Mouse (Mus musculus) frontal cortex, postnatal 10 days (tissue): ENCODE results near the gene Chat.
"Not testable (repeated sequence)": the region's sequence is repeated elsewhere in the genome, so short reads cannot be mapped to it uniquely, and the experiment has no call there.

Experiments used
- DNase-seq, 2 experiments: peaks; one replicate each; pipeline ENCODE4 v3.0.0; 2022; ENCODE audit warnings: low spot score in 2 of 2, mixed read lengths in 1 of 2

Chat gene

GRCm38 (mm10) chr14:32463211-32464040, 2.4 kb downstream of the Chat start:
- DNase-seq: no peak

GRCm38 (mm10) chr14:32452552-32452951, 13.2 kb downstream of the Chat start:
- no peak for DNase-seq

- DNase-seq: no peak
Measured at GRCm38 (mm10) chr14:32446989-32447388, 18.8 kb downstream of the Chat start.

GRCm38 (mm10) chr14:32443446-32443845, 22.3 kb downstream of the Chat start:
- no peak for DNase-seq

GRCm38 (mm10) chr14:32439744-32440143, 26.0 kb downstream of the Chat start:
- DNase-seq: no peak

GRCm38 (mm10) chr14:32439316-32439715, 26.5 kb downstream of the Chat start:
- DNase-seq: no peak

GRCm38 (mm10) chr14:32437352-32437793, 28.4 kb downstream of the Chat start:
- DNase-seq: no peak

- no peak for DNase-seq
Measured at GRCm38 (mm10) chr14:32429030-32429602, 36.7 kb downstream of the Chat start.

- no peak for DNase-seq
Measured at GRCm38 (mm10) chr14:32423946-32424345, 41.8 kb downstream of the Chat start.

GRCm38 (mm10) chr14:32418747-32419146, 47.0 kb downstream of the Chat start:
- no peak for DNase-seq

- no peak for DNase-seq
Measured at GRCm38 (mm10) chr14:32412075-32412474, 53.7 kb downstream of the Chat start.

- DNase-seq: no peak
Measured at GRCm38 (mm10) chr14:32410084-32410483, 55.7 kb downstream of the Chat start.

GRCm38 (mm10) chr14:32405399-32405798, 60.4 kb downstream of the Chat start:
- not testable (repeated sequence) for DNase-seq

- no peak for DNase-seq
Measured at GRCm38 (mm10) chr14:32388196-32388595, 77.6 kb downstream of the Chat start, which contains the start of gene 1700024G13Rik. Gene 1700024G13Rik (minus strand): TSS chr14:32388391.

- DNase-seq: no peak
Measured at GRCm38 (mm10) chr14:32381619-32382018, 84.2 kb downstream of the Chat start.

- DNase-seq: no peak
Measured at GRCm38 (mm10) chr14:32381066-32381465, 84.7 kb downstream of the Chat start.

- no peak for DNase-seq
Measured at GRCm38 (mm10) chr14:32380099-32380480, 85.7 kb downstream of the Chat start.

GRCm38 (mm10) chr14:32379395-32380098, 86.2 kb downstream of the Chat start:
- no peak for DNase-seq

- no peak for DNase-seq
Measured at GRCm38 (mm10) chr14:32372510-32372909, 93.3 kb downstream of the Chat start.

- DNase-seq: no peak
Measured at GRCm38 (mm10) chr14:32369756-32370155, 96.0 kb downstream of the Chat start.

GRCm38 (mm10) chr14:32364359-32364758, 101.4 kb downstream of the Chat start:
- DNase-seq: no peak
